Mouse (Mus musculus): ENCODE measurements at regions not wholly inside any gene's neighbourhood (a gene's known extent, or its start where the extent isn't known, plus 50 kb on each side); places are given as distances from the start of the nearest gene placed in this dataset.

- no peaks in the 10 kb centered on the region for H3K36me3 ChIP-seq (ENCODE audit: insufficient read depth)
- ATAC-seq (ENCODE audit: insufficient read depth) (no peak), DNase-seq (no peak)
- 66% methylated on average over 9 of the region's 9 CpGs for WGBS
- no peaks in the 10 kb centered on the region for H3K9me3 ChIP-seq (ENCODE audit: low read depth, low read length)
- H3K4me2 ChIP-seq = no peak overlapping the region
- TF ChIP-seq CTCF (IDR thresholded peaks at IDR 0.05; ENCODE audit: low read depth) = no peak
- H3K9ac ChIP-seq = no peak overlapping the region
- no peaks in the 10 kb centered on the region for H3K27me3 ChIP-seq (ENCODE audit: insufficient read depth, low read length)
- no peaks in the 10 kb centered on the region for H3K4me1 ChIP-seq (ENCODE audit: insufficient read depth)
- no peak overlapping the region for H3K4me3 ChIP-seq (ENCODE audit: low read depth, low read length)
- H3K27ac ChIP-seq (ENCODE audit: low read depth) = no peak overlapping the region
Measured at GRCm38 (mm10) chr4:87718166-87718805, 314.9 kb downstream of the Mllt3 start.

GRCm38 (mm10) chr4:87715212-87715933 is 317.8 kb downstream of the Mllt3 start:
- Histone ChIP-seq H3K4me2 (no peak overlapping the region), H3K4me3 (ENCODE audit: low read depth, low read length) (no peak overlapping the region), H3K27me3 (ENCODE audit: insufficient read depth, low read length) (no peaks in the 10 kb centered on the region), H3K9ac (no peak overlapping the region), H3K4me1 (ENCODE audit: insufficient read depth) (no peaks in the 10 kb centered on the region), H3K27ac (ENCODE audit: low read depth) (no peak overlapping the region), H3K9me3 (ENCODE audit: low read depth, low read length) (no peaks in the 10 kb centered on the region), H3K36me3 (ENCODE audit: insufficient read depth) (no peaks in the 10 kb centered on the region)
- no peak for TF ChIP-seq CTCF (IDR thresholded peaks at IDR 0.05; ENCODE audit: low read depth)
- DNase-seq (no peak), ATAC-seq (ENCODE audit: insufficient read depth) (no peak)
- WGBS = 61% methylated on average over 11 of the region's 11 CpGs

- WGBS = 42% methylated on average over 2 of the region's 2 CpGs
- no peak for TF ChIP-seq CTCF (IDR thresholded peaks at IDR 0.05; ENCODE audit: low read depth)
- Histone ChIP-seq H3K4me1 (ENCODE audit: insufficient read depth) (no peaks in the 10 kb centered on the region), H3K9ac (no peak overlapping the region), H3K4me3 (ENCODE audit: low read depth, low read length) (no peak overlapping the region), H3K36me3 (ENCODE audit: insufficient read depth) (no peaks in the 10 kb centered on the region), H3K9me3 (ENCODE audit: low read depth, low read length) (no peaks in the 10 kb centered on the region), H3K27me3 (ENCODE audit: insufficient read depth, low read length) (no peaks in the 10 kb centered on the region), H3K27ac (ENCODE audit: low read depth) (peak overlapping the region; percentile 26), H3K4me2 (no peak overlapping the region)
- peak; percentile 93 for ATAC-seq (ENCODE audit: insufficient read depth)
- peak; percentile 81 for DNase-seq
Measured at GRCm38 (mm10) chr4:87712691-87713090, 320.5 kb downstream of the Mllt3 start.

GRCm38 (mm10) chr4:87712286-87712685 is 320.9 kb downstream of the Mllt3 start:
- TF ChIP-seq CTCF (IDR thresholded peaks at IDR 0.05; ENCODE audit: low read depth) = no peak
- ATAC-seq (ENCODE audit: insufficient read depth) (0 out of 2 replicates have a peak, but pooled peaks have one; percentile 25), DNase-seq (no peak)
- no peak overlapping the region for H3K4me2 ChIP-seq
- H3K9me3 ChIP-seq (ENCODE audit: low read depth, low read length) = no peaks in the 10 kb centered on the region
- no peak overlapping the region for H3K9ac ChIP-seq
- no peaks in the 10 kb centered on the region for H3K27me3 ChIP-seq (ENCODE audit: insufficient read depth, low read length)
- peak overlapping the region; percentile 26 for H3K27ac ChIP-seq (ENCODE audit: low read depth)
- H3K36me3 ChIP-seq (ENCODE audit: insufficient read depth) = no peaks in the 10 kb centered on the region
- no peaks in the 10 kb centered on the region for H3K4me1 ChIP-seq (ENCODE audit: insufficient read depth)
- WGBS = 90% methylated on average over 3 of the region's 3 CpGs
- H3K4me3 ChIP-seq (ENCODE audit: low read depth, low read length) = no peak overlapping the region

- Histone ChIP-seq H3K4me3 (ENCODE audit: low read depth, low read length) (no peak overlapping the region), H3K4me1 (ENCODE audit: insufficient read depth) (no peaks in the 10 kb centered on the region), H3K9me3 (ENCODE audit: low read depth, low read length) (no peaks in the 10 kb centered on the region), H3K27ac (ENCODE audit: low read depth) (no peak overlapping the region), H3K9ac (no peak overlapping the region), H3K36me3 (ENCODE audit: insufficient read depth) (no peaks in the 10 kb centered on the region), H3K4me2 (no peak overlapping the region), H3K27me3 (ENCODE audit: insufficient read depth, low read length) (no peaks in the 10 kb centered on the region)
- DNase-seq = no peak
- 81% methylated on average over 8 of the region's 8 CpGs for WGBS
- TF ChIP-seq CTCF (IDR thresholded peaks at IDR 0.05; ENCODE audit: low read depth) = no peak
- no peak for ATAC-seq (ENCODE audit: insufficient read depth)
Measured at GRCm38 (mm10) chr4:87711185-87711827, 321.9 kb downstream of the Mllt3 start.

GRCm38 (mm10) chr4:87708981-87709645 is 324.1 kb downstream of the Mllt3 start:
- no peaks in the 10 kb centered on the region for H3K27me3 ChIP-seq (ENCODE audit: insufficient read depth, low read length)
- no peak overlapping the region for H3K4me2 ChIP-seq
- no peak overlapping the region for H3K4me3 ChIP-seq (ENCODE audit: low read depth, low read length)
- no peaks in the 10 kb centered on the region for H3K36me3 ChIP-seq (ENCODE audit: insufficient read depth)
- WGBS = 10% methylated on average over 5 of the region's 5 CpGs
- H3K9ac ChIP-seq = no peak overlapping the region
- no peak for TF ChIP-seq CTCF (IDR thresholded peaks at IDR 0.05; ENCODE audit: low read depth)
- no peaks in the 10 kb centered on the region for H3K4me1 ChIP-seq (ENCODE audit: insufficient read depth)
- no peaks in the 10 kb centered on the region for H3K9me3 ChIP-seq (ENCODE audit: low read depth, low read length)
- ATAC-seq (ENCODE audit: insufficient read depth) = 0 out of 2 replicates have a peak, but pooled peaks have one; percentile 30
- H3K27ac ChIP-seq (ENCODE audit: low read depth) = 0 out of 2 replicates have a peak overlapping the region, but pooled peaks have one; percentile 19
- peak; percentile 37 for DNase-seq

GRCm38 (mm10) chr4:87707386-87707785 is 325.8 kb downstream of the Mllt3 start:
- ATAC-seq (ENCODE audit: insufficient read depth) (no peak), DNase-seq (no peak)
- Histone ChIP-seq H3K36me3 (ENCODE audit: insufficient read depth) (no peaks in the 10 kb centered on the region), H3K27ac (ENCODE audit: low read depth) (no peak overlapping the region), H3K9ac (no peak overlapping the region), H3K4me1 (ENCODE audit: insufficient read depth) (no peaks in the 10 kb centered on the region), H3K4me3 (ENCODE audit: low read depth, low read length) (no peak overlapping the region), H3K9me3 (ENCODE audit: low read depth, low read length) (no peaks in the 10 kb centered on the region), H3K27me3 (ENCODE audit: insufficient read depth, low read length) (no peaks in the 10 kb centered on the region), H3K4me2 (no peak overlapping the region)
- no peak for TF ChIP-seq CTCF (IDR thresholded peaks at IDR 0.05; ENCODE audit: low read depth)
- WGBS = 50% methylated on average over 2 of the region's 2 CpGs
